Mouse (Mus musculus) left cerebral cortex, postnatal 4 days (tissue): ENCODE data around the gene Emilin3. TPM values are rescaled to one million over a fixed set of nuclear protein-coding genes. Genes with fewer than 3 reads are reported as not detected.
A peak's percentile ranks its signal among the peaks of the same experiment; 100 is the strongest.
"Not testable (repeated sequence)": the region's sequence is repeated elsewhere in the genome, so short reads cannot be mapped to it uniquely, and the experiment has no call there.

Experiments
- DNase-seq: peaks from one replicate; pipeline ENCODE4 v3.0.0-alpha.2; 2022
- intact Hi-C: fragments of 180-260 bp; cut with DNase I; formaldehyde crosslinking; loops from one replicate; pipeline ENCODE4 v1.15.1; 2025
- total RNA-seq, 2 experiments: library from RNA; stranded (reverse); gene quantifications; 2 replicates each; pipeline ENCODE4 v1.2.3; 2021

Gene Emilin3
- total RNA-seq = under 1 TPM; 0.20 to 0.26 TPM

DNA sequence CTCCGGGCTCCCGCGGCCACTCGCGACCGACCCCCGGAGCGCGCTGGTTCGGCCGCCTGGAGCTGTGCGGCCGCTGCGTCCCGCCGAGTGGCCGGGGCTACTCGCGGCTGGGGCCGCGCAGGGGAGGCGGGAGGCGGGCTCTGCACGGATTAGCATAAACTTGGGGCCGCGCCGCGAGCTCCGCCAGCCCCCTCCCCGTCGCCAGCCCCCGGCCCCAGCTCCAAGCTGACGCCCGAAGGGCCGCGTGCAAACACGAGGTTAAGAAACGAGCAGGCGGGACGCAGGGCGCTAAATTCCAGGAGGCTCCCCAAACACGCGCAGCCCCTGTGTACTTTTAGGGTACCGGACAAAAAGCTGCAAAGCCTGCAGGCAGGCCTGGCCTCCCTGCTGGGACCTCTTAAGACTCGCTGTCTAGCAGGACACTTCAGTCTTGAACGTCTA, at the start of gene Emilin3:
TSS of gene Emilin3 (minus strand) at position 98 of the 441 bp plus-strand sequence.
- intact Hi-C loops = no loop called here

DNA sequence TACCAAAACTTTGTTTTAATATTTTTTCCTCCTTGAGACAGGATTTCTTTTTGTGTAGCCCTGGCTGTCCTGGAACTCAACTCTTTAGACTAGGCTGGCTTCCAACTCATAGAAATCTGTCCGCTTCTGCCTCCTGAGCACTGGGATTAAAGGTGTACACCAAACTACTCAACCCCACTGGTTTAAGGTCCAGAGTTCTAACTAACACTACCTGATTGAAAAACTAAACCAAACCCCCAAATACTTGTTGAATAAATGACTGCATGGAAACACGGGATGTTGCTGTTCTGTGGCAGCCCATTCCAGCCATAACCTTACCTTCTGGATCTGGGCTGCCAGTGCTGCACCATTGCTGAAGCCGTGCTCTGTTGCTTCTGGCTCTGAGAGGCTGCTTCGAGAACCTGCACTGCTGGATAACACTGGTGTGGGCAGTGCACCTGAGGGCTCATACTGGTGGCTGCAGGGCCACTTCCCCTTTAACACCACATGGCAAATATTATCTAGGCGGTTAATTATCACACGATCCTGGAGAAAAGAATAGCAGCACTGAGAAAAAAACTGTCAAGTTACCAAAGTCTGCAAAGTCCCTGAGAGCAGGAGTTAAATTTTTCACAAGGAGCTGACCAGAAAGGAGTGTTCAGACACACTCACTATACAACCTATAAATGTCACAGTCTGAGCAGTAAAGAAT, 49.0 kb upstream of the Emilin3 start:
- DNase-seq = no peak
- intact Hi-C loops = no loop called here

More for the DNA sequence above, at the start of gene Emilin3:
- no peak for DNase-seq

DNA sequence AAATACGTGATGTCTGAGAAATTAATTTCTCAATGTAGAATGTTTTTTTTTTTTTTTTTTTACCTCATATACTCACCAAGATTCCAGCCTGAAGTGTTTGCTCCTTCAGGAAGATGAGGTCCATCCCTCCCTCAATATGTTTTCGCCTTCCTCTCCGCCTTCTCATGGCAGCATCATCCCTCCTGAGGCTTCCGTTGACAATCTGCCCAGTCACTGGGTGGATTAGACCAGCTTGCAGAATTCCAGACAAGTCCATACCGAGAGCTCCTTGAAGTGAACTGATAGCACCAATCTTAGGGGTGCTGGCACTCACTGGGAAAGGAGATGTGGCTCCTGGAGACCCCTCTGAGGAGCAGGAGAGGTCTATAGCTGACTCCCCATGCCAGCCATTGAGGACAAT, 47.8 kb upstream of the Emilin3 start:
- intact Hi-C loops = no loop called here
- peak; percentile 41 for DNase-seq

DNA sequence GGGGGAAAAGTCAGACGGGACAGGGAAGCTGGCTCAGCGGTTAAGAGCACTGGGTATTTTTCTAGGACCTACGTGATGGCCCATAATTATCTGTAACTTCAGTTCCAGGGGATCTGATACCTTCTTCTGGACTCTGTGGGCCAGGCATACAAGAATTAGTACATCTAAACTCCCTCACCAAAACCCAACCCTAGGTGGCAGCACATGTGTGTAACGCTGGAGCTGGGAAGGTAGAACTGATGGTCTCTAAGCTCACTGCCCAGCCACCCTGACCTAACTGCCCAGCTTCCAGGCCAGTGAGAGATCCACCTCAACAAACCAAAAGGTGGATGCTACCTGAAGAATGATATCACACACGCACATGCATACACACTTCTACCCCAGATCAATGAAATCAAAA, 46.6 kb upstream of the Emilin3 start:
- no peak for DNase-seq
- intact Hi-C loops = no loop called here

DNA sequence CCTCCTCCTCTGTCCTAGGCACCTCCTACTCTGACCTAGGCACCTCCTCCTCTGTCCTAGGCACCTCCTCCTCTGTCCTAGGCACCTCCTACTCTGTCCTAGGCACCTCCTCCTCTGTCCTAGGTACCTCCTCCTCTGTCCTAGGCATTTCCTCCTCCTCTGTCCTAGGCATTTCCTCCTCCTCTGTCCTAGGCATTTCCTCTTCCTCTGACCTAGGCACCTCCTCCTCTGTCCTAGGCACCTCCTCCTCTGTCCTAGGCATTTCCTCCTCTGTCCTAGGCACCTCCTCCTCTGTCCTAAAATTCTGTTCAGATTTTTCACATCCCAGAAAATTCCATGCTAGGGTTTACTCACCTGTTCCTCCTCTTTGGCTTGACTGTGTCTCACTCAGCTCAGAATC, 45.7 kb upstream of the Emilin3 start:
- DNase-seq, intact Hi-C loops: not testable (repeated sequence)

DNA sequence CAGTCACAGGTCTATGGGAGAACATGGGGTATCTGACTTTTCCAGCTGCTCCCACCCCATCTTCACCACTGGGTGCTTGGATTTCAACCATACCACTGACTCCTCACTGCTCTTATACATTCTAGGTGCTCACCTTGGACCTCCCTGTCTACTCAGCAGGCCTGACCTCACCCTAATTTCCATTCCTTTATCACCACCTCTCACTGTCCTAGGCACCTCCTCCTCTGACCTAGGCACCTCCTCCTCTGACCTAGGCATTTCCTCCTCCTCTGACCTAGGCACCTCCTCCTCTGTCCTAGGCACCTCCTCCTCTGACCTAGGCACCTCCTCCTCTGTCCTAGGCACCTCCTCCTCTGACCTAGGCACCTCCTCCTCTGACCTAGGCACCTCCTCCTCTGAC, 45.2 kb upstream of the Emilin3 start:
- intact Hi-C loops, DNase-seq: not testable (repeated sequence)

DNA sequence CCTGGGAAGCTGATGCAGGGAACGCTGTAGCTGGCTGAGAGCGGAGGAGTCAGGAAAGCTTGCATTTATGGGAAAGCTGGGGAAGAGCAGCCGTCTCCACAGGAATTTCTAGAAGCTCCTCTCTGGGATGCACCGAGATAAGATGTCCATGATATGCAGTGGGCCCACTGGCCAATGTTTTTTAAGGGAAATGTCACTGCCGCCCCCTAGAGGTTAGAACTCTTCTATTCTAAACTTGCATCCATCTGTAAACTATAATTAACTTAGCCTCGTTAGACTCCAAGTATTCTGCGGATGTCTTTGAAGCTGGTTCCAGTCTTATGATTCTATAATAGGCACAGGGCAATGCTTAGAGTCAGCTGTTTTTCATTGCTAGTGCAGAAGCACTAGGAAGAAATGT, 43.2 kb upstream of the Emilin3 start:
- intact Hi-C loops = no loop called here
- DNase-seq = no peak

DNA sequence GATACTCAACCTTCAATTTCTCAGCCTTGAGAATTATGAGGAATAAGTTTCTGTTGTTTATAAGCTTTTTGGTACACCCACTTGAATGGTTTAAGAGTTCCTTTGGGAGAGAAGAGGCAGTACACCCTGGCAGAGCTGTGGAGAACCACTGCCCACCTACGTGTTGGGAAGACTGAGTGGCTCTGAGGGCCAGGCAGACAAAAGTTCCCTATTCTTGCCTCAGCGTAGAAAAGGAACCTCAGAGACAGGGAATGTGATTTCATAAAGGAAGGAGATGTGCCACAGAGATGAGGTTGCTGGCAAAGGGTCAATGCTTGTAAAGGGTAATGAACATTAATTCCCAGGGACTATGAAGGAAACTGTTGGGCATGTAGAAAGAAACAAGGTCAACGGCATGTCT, 42.4 kb upstream of the Emilin3 start:
- DNase-seq = no peak
- intact Hi-C loops = no loop called here

DNA sequence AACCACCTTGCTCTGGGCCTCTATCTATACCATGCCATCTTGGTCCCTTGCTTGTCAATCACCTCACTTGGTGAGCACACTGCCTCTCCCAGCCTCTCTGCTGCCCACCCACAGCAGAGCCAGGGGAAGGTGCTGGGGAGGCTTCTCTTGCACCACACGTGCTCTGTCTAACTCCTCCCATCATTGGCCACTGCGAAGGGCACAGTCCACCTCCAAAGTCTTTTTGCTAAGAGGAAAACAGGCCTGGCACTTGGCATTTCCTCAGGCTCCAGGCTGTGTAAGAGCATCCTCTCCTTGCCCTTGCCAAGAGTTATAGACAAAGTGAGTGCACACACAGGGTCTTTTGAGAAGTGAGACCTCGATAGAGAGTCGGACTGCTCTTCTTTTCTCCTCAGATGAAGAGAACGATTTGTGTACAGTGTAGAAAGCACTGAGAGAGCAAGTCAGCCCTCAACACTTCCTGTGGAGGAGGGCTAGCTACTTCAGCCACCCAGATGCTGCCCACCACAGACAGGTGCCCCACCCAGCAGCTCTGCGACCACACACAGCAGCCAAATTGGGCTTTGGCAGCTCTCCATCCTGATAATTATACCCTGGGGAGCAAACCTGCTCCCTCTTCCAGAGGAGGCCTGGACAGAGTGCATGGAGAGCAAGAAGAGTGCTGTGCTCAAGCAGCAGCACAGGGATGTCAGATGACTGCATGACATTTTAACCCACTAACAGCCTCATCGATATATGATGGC, 41.2 kb upstream of the Emilin3 start:
- intact Hi-C loops = no loop called here
- peak; percentile 40 for DNase-seq

DNA sequence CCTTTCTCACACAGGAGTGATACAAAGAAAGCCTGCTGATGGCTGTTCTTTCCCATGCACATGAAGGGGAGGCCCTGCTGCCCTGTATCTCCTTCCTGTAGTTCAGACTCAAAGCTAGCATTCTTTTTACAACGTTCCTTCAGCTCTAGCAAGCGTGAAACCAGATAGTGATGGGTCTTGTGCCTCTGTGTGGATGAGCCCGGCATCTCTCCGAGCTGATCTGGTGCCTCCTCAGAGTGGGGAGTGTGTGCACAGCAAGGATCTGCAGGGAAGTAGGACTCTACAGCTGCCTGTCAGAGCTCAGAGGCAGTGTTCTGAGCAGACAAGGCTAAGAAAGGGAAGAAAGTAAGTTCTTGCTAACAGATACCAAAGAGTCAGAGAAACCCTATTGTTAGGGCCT, 39.5 kb upstream of the Emilin3 start:
- no peak for DNase-seq
- intact Hi-C loops = no loop called here

DNA sequence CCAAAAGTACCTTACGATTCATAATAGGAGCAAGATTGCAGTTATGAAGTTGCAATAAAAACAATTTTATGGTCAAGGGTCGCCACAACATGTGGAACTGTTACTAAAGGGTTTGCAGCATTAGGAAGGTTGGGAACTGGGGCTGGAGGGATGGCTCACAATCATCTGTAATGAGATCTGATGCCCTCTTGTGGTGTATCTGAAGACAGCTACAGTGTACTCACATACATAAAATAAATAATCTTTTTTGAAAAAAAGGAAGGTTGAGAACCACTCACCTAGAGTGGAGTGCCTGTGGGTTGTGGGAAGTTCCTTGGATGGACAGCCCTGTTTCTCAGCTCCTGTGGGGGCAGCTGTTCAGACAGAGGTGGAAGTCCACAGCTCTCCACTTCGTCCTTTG, 30.3 kb upstream of the Emilin3 start:
- no peak for DNase-seq
- intact Hi-C loops = loop anchor here (5.0 kb wide), 1 partner anchor 340 kb away; no protein-coding TSS in a partner anchor

DNA sequence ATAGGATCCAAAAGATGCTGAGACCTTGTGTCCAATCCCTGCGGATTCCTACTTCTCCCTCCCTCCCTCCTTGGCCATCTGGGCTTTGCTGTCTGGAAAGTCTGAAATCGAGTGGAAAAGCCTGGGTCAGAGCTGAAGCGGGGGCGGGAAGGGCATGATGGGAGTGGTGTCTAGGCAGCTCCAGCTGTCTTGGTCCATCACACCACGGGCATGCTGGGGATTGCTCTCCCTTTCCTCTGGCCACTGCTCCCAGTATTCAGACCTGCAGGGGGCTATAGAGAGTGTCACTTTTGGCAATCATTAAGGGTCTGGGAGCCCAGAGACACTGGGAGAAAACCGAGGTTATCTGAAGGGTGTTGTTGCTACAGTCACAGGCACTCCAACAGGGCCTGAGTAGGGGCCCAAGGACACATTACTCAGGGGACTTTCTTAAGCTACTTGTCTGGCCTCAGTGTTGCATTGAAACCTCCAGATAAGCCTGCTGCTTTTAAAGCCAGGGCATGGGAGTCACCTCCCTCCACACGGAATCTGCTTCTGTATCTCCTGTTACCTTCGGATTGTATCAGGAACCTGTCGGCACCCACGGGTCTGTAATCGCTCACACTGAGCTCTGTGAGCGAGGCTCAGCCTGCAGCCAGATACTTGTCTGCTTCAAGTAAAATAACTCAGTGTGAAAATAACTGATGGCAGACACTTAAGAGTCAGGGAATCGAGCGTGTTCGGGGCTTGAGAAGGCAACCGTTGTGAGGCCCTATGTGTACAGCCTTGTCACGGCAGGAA, 29.0 kb upstream of the Emilin3 start:
- peak; percentile 60 for DNase-seq
- intact Hi-C loops = loop anchor here (5.0 kb wide), 1 partner anchor 339 kb away; no protein-coding TSS in a partner anchor

DNA sequence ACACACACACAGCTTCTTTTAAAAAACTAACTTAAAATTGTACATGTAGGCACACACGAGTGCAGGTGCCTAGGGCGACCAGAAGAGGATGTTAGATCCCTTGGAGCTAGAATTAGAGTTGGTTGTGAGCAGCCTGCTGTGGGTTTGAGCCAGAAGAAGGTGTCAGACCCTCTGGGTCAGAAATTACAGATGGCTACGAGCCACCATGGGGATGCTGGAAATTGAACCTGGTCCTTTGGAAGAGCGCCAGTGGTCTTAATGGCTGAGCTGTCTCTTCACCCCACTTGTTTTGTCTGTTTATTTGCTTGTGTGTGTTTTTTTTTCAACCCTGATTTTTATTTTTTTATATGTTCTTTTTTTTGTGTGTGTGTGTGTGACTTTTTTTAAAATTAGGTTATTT, 22.3 kb upstream of the Emilin3 start:
- intact Hi-C loops = no loop called here
- peak; percentile 43 for DNase-seq

DNA sequence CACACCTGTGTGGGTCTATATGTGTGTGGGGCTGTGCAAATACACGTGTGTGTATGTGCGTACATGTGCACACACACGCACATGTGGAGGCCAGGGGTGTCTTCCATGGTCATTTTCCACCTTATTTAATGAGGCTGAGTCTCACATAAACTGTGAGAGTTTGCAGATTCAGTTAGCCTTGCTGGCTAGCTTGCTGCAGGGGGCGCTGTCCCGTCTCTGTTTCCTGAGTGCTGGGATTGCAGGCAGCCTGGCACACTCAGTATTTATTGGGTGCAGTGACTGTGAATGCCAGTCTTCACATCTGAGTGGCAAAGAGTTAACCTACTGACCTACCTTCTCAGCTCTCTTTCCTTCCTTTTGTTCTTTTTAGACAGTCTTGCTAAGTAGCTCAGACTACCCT, 21.8 kb upstream of the Emilin3 start:
- intact Hi-C loops = no loop called here
- no peak for DNase-seq

DNA sequence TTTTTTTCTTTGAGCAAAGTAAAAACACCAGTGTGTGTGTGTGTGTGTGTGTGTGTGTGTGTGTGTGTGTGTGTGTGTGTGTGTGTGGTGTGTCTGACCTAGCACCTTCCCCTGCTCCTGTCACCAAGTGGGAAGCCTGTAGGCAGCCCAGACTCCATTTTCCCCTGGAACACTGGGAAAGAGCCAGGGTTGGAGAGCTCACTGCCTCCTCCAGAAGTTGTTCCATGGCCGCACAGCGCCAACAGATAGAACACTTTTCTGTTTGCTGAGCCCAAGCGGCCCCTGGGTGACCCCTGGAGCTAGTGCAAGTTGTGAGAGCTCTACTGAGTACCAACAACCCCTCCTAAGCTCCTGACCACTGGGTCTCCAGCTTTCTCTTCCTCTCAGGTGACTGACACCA, 20.9 kb upstream of the Emilin3 start:
- DNase-seq = no peak

DNA sequence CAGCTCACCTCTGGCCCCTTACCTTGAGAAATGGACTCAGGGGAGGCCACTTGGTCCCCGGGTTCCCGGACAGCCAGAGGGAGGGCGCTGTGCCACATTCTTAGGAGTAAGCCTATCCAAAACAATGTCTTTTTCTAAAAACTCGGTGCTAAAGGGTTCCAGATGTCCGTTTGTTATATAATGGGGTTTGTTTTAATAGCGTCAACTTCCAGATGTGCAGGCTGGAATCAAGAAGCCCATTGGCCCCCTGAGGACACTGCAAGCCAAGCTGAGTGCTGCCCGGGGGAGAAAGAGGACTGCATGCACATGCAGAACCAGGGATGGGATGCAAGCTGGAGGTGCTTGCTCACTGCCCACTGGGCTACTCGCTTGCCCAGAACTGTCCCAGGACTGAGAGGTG, 20.2 kb upstream of the Emilin3 start:
- intact Hi-C loops = no loop called here
- no peak for DNase-seq

More for the DNA sequence above, 20.9 kb upstream of the Emilin3 start:
- intact Hi-C loops = no loop called here

DNA sequence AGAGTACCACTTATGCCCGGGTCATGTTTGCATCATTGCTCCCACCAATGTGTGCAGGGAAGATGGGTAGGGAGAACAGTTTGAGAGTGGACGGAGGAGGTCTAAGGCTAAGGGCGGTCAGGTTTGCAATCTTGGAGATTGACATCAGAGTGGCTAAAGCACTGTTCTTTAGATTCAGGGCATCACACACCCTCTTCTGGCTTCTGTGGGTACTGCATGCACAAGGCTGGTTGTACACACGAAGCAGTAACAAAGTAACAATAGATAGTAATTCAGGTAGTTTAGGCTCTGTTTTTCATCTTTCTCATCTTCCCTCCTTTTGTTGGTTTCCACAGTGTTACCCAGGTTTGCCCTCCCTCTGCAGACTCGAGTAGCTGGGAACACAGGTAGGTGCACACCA, 19.2 kb upstream of the Emilin3 start:
- DNase-seq = no peak
- intact Hi-C loops = no loop called here

DNA sequence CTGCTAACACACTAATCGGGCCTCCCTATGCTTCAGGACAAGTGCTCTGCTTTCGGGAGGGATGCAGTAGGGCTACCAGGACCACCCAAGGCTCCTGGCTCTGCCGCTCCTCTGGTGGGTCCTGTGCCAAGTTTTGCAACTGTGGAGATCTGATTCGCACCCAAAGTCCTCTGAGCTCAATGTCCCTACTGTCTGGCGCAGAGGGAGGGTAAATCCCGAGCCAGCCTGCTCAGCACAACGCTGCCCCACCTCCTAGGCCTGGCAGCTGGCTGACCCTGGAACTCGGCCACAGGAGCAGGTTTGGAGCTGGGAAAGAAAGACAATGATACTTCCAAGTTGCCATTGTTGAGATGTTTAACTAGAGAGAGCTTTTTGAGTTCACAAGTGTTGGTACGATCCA, 13.1 kb upstream of the Emilin3 start:
- peak; percentile 78 for DNase-seq
- intact Hi-C loops = no loop called here

DNA sequence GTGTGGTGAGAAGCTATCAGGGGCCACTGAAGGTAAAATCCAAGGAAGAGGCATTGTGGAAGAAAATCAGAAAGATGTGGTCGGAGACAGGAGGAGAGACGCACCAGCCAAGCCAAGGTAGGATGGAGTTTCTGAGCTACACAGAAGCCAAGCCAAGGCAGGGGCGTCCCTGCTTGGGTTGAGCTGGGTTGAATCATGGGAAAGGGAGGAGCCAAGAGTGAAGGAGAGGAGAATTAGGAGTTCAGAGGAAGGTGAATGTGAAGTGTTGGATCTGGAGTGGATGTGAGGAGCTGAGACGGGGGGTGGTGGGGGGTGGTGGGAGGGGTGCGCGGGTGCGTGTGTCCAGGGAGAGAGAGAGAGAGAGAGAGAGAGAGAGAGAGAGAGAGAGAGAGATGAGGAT, 9.2 kb upstream of the Emilin3 start:
- intact Hi-C loops = no loop called here
- DNase-seq = no peak

DNA sequence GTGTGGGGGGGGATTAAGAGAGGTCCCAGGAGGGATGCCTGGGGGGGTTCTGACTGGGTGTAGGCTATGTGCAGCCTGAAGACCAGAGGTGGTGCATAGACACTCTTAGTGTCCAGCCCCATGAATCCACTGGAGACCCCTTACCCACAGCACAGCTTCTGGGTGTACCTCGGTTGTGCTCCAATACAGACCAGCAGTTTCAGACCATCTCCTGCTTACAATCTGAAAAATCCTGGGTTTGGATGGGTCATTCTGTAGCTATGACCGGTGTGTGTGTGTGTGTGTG, 6.7 kb upstream of the Emilin3 start:
- intact Hi-C loops = no loop called here
- no peak for DNase-seq

DNA sequence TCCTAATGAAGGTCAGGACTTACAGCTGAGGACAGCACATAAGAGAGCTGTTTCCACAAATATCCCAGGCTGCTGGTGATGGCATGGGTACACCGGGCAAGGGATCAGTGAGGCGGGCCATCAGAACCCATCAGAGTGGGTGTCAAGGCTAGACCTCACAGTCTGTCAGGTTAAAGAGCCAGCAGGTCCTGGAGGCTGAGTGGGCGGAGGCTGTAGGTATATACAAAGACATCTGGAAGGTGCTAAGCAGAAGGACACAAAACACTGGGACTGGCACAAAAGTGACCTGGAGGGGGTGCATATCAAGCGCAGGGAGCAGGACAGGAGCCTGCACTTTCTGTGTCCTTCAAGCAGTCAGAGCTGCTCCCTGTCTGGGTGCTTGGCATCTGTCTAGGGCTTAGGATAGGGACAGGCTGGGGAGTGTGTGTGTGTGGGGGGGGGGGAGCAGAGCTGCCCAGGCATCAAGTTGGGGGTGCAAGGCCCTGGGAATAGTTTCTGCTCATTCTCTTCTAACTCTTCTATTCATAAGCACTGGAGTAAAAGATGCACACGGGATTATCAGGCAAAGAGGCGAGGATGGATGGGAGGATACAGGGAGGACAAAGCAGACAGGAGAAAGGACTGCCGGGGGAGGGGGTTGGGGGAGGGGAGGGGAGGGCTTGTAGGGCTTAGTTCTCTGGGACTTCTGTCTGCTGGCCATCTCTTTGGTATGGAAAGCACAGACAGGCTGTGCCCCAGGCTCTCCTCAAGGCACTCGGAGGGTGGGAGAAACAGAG, 6.2 kb upstream of the Emilin3 start:
- intact Hi-C loops = no loop called here
- DNase-seq = no peak
